Mouse (Mus musculus) thymus, adult 2 months (tissue): ENCODE measurements around the gene Gm30302.

Experiments used
- CTCF ChIP-seq: fragments of 200-500 bp; IDR thresholded peaks from 2 replicates; pipeline ENCODE4 v1.5.1; 2012; ENCODE audit warnings: mild to moderate bottlenecking, control low read depth, low read length, moderate library complexity, borderline replicate concordance; ENCODE audit not compliant: control insufficient read depth, poor library complexity, insufficient read depth; ENCODE audit errors: extremely low read depth
- POLR2A ChIP-seq: fragments of 200-500 bp; IDR thresholded peaks from 2 replicates; pipeline ENCODE4 v1.6.1; 2012; ENCODE audit warnings: mild to moderate bottlenecking, low read length, control low read depth, moderate library complexity; ENCODE audit not compliant: control insufficient read depth, poor library complexity, insufficient read depth; ENCODE audit errors: extremely low read depth

DNA sequence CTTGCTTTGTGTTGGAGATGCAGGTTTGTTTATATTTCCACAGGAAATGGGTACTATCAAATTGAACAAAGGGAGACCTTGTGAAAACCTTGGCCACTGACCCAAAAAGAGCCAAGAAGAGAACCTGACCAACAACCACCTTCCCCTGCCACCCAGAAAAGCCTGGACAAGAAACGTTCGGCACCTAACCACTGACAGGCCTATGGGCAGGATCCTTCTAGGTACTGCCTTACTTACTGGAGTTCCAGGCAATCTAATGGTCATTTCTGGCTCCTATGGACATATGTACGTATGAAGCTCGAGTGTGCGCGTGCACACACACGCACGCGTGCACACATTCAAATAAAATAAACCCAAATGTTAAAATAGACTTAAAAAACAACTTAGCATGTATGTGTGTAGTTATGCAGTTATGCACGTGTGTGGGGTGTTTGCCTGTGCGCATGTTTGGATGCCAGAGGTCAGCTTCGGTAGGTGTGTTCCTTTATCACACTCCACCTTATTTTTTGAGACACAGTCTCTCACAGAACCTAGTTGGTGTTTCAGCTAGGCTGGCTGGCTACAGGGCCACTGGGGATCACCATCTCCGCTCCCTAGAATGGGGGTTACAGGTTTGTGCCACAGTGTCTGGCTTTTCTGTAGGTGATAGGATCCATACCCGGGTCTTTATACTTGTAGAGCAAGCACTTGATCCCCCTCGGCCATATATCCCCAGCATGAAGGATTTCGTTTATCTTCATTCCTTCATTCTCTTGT, 57.3 kb downstream of the Gm30302 start:
- TF ChIP-seq POLR2A (no peak), CTCF (no peak)
